Mouse (Mus musculus) ovary, adult 18-20 months (tissue): ENCODE data around the gene Tex2.

Experiments used
- DNase-seq: peaks from one replicate; pipeline ENCODE4 v3.0.0; 2022; ENCODE audit warnings: low spot score, mixed read lengths

The Tex2 gene

DNA sequence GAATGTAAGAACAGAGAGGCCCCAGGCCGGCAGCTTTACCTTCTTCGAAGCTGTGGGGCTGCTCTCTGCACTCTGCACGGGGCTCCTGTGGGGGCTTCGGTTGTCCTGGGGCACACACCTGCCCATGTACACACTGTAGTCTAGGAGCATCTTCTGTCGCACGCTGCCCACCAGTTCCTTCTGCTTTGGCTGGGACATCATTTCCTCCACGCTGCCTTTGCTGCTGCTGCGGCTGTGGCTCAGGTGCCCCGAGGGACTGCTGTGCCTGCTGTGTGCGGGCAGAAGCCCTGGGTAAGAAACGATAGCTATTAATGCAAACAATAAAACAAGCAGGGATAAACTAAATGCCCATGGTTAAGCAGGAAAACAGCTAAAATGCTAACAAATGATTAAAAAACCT, 69.1 kb downstream of the Tex2 start:
- no peak for DNase-seq

GRCm38 (mm10) chr11:106543006-106543405, 70.2 kb downstream of the Tex2 start:
- no peak for DNase-seq

DNA sequence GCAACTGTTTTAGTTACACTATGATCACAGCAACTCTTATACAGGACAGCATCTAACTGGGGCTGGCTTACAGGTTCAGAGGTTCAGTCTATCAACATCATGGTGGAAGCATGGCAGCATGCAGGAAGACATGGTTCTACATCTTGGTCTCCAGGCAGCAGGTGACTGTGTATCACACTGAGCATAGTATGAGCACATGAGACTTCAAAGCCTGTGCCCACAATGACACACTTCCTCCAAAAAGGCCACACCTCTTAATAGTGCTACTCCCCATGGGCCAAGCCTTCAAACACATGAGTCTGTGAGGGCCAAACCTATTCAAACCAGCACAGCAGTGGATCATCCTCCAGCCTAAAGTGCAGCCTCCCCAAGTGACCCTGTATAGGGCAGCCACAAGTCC, 70.8 kb downstream of the Tex2 start:
- DNase-seq, result no peak

GRCm38 (mm10) chr11:106540506-106541268, 72.5 kb downstream of the Tex2 start:
- DNase-seq, result no peak

DNA sequence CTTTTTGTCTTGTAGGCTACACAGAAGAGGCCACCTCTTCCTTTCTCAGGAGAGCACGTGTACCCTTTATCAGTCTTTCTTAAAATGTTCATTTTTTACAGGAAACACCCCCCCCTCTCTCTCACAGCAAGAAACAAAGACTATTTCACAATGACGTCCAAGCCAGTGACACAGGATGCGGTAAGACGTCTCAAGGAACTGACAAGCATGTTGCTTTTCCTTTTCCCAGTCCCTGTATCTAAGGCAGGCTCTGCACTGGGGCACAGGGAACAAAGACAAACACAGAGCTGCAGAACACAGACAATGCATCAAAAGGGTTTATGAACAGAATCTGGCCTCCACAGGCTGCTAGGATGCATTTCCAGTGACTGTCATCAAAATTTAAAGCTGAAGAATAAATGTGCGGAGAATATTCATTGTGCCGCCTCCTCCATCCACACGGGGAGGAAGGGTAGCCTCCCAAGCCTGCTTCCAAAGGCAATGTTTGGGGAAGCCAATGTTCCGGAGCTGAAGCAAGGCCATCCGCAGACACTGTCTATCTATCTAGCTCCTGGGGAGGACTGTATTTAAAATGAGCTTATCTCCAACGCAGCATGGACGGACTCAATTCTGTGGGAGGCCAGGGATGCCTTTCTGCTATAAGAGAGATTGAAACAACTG, 76.8 kb downstream of the Tex2 start:
- DNase-seq, result peak; percentile 9

DNA sequence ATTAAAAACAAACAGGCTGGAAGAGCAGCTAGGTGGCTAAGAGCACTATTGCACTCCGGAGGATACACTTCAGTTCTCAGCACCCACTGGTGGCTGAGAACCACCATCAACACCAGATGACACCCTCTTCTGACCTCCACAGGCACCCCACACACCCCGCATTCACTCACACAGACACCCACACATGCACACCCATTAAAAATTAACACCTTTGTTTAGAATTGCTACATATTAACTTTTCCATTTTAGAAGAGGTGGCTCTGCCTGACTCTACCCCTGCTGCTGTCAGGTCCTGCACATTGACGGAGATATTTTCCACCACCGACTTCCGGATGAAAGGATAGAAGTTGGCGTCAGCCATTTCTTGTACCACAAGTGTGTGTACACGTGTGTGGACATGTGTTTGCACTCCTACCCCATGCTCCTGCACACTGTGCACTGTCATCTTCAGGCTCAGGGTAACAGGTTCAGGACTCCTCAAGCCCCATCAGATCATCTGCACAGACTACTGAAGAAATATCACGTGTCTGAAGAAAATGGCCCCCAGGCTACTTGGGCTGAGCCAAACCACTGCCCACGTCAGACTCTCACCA, 77.5 kb downstream of the Tex2 start:
- DNase-seq, result no peak

GRCm38 (mm10) chr11:106532248-106532790, 80.9 kb downstream of the Tex2 start:
- DNase-seq, result no peak

DNA sequence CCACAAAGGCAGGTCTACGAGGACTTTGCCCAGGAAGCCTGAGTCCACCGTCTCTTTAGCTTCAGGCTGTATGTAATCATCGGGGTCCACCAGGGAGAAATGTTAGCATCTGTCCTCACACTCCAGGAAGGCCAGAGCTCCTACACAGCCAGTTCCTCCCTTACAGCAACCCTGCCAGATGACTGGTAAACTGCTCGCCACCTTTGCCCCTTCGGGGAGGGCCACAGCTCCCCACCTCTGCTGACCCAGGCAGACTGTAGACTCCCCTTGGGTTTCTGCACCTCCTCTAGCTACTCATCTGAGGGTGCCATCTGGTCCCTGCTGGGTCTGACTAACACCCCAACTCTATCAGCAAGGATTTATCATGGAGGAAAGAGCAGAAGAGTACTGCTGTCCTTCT, 83.4 kb downstream of the Tex2 start:
- no peak for DNase-seq

DNA sequence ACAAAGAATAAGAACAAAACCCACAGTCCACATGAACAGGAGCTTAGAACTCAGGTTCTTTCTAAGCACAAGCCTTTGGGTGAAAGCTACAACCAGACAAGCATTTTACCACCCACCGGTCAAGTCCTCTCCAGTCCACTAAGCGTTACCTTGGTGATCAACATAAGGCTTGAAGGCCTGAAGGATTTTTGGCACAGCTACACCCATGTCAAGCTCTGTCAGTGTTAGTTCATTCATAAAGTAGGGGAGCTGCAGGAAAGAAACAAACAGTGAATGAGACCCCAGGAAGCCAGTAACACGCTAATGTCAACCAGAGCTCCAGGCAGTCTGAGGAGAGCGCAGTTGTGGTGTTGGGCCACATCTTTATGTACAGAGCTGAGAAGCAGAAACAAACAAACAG, 84.1 kb downstream of the Tex2 start:
- no peak for DNase-seq

DNA sequence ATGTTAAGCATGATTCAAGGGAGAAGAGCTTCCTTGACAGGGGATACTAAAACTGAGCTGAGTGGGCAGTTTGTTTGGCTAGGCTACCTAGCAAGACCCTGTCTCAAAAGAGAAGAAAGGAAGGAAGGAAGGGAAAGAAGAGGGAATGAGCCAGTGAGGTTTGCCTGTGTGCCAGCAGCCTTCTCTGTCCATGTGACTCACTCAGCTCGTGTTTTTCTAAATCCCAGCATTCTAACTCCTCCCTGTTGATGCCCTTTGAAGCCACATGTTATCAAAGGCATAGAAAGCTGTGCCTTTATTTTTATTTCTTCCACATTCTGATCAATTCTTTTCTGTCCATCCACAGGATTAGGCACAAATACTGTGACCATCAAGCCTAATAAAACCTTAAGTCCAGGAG, 85.3 kb downstream of the Tex2 start:
- DNase-seq, result no peak

- no peak for DNase-seq
These were observed 85.9 kb downstream of the Tex2 start for GRCm38 (mm10) chr11:106527147-106527821.

GRCm38 (mm10) chr11:106522538-106522937, 90.7 kb downstream of the Tex2 start:
- DNase-seq, result no peak

DNA sequence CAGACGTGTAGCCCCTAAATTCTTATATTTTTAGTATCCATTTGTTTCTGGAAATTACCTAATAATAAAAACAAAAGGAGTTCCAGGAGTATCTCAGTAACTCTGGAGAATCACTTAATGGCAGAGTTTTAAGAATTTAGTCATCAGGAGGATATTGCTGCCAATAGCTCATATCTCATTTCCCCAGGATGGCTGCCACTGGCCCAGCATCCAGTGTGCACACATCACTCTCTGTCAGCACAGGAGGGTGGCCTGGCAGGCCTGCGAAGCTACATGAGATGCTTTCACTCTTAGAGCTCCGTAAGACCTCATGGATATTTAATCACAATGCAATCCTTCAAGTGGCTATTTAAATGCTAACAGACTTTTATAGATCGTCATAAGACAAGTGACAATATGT, 91.6 kb downstream of the Tex2 start:
- DNase-seq, result no peak

DNA sequence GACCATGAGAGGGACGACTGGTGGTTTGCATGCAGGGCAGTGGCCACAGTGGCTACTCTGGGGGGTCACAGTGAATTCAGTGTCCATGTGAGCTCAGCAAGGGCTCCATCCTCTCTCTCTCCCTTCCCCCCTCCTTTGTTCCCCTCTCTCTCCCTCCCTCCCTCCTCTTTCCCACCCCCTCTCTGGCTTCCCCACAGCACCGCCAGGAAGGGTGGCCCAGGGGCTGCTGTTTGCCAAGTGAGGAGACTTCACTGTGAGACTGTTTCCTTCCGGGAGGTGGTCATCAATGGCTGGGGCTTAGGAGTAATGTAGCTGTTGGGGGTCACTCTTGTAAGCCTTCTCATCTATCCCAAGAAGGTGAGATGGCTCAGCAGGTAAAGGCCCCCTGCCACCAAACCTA, 92.8 kb downstream of the Tex2 start:
- DNase-seq, result no peak

- DNase-seq, result no peak
These were observed 93.7 kb downstream of the Tex2 start for GRCm38 (mm10) chr11:106519519-106519918.

- DNase-seq, result no peak
These were observed 94.8 kb downstream of the Tex2 start for GRCm38 (mm10) chr11:106518391-106518790.

DNA sequence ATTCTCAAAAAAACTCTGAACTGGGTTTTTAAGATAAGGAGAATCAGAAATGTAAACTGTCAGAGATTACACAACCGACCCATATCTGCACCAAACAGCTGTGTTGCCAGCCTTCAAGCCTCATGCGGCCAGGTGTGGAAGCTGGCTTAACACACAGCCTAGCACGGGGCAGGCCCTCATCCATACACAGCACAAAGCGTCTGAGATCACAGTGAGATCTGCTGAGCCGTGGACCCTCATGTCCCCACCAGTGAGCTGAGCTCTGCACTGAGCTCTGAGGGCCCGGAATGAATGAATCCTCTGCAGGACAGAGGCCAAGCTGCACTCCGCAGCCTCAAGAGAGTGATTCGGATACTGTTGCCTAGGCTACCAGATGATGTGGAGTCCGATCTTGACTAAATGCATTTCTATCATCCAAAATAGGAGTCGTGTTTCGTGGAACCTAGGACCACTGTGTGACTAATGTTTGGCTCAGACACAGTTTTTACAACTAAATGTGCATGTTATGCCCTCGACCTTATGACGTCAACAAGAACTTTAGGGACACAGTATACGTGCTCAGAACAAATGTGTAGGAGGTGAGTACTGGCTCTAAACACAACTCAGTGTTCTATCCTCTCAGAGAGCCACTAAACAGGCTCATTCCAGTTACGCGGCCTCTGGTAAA, 98.0 kb downstream of the Tex2 start:
- DNase-seq, result no peak

- DNase-seq, result no peak
These were observed 98.8 kb downstream of the Tex2 start for GRCm38 (mm10) chr11:106514446-106514845.

- no peak for DNase-seq
These were observed 100.1 kb downstream of the Tex2 start for GRCm38 (mm10) chr11:106513166-106513565.

GRCm38 (mm10) chr11:106512006-106512390, 101.2 kb downstream of the Tex2 start:
- DNase-seq, result no peak

DNA sequence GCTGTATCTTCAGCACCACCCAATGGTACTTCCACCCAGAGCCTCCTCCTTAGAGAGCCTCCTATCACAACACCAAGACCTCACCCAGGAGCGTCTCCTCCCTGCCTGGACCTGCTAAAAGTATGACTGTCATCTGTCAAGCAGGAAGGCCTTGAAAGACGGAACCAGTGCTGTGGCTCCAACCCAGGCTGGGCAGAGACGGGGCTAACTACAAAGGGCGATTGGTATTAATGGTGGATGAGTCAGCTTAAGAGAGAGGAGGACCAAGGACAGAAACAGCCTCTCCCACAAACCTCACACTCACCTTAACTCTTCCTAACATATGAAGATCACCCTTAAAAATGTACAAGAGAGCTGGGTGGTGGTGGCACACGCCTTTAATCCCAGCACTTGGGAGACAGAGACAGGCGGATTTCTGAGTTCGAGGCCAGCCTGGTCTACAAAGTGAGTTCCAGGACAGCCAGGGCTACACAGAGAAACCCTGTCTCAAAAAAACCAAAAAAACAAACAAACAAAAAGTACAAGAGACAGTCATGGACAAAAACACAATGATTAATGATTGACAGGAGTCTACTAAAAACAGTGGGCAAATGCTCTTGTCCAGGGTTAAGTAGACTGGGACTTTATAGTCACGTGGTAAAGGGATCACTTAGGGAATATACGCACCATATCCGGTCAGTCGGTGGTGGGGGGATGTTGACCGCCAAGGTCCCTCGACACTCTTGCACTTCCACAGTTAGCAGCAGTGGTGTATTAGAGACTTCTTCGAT, 101.8 kb downstream of the Tex2 start:
- DNase-seq, result no peak
